Mouse (Mus musculus) liver, embryonic 12.5 days (tissue): ENCODE data around the gene BC067074. TPM values are rescaled to one million over a fixed set of nuclear protein-coding genes. Genes with fewer than 3 reads are reported as not detected.

ENCODE experiments used
- ATAC-seq: fragments of 200-750 bp; cut with Nextera tagmentation; 2 replicates; pipeline ENCODE4 v1.8.0; 2017; ENCODE audit warnings: moderate number of reproducible peaks, mild to moderate bottlenecking, moderate library complexity
- H3K27ac ChIP-seq: fragments of 300-500 bp; sonication (generic); 2 replicates; pipeline ENCODE4 v1.5.1; 2016; ENCODE audit warnings: mild to moderate bottlenecking
- H3K27me3 ChIP-seq: fragments of 300-500 bp; sonication (generic); replicated peaks from 2 replicates; pipeline ENCODE4 v1.6.1; 2016; ENCODE audit warnings: mild to moderate bottlenecking, moderate library complexity
- H3K36me3 ChIP-seq: fragments of 300-500 bp; sonication (generic); 2 replicates; pipeline ENCODE4 v1.6.1; 2016; ENCODE audit warnings: mild to moderate bottlenecking, moderate library complexity
- H3K4me1 ChIP-seq: fragments of 300-500 bp; sonication (generic); 2 replicates; pipeline ENCODE4 v1.6.1; 2016
- H3K4me2 ChIP-seq: fragments of 300-500 bp; sonication (generic); 2 replicates; pipeline ENCODE4 v1.6.1; 2016; ENCODE audit warnings: mild to moderate bottlenecking, moderate library complexity
- H3K4me3 ChIP-seq: fragments of 300-500 bp; sonication (generic); 2 replicates; pipeline ENCODE4 v1.5.1; 2016; ENCODE audit warnings: mild to moderate bottlenecking, moderate library complexity
- H3K9ac ChIP-seq: fragments of 300-500 bp; sonication (generic); 2 replicates; pipeline ENCODE4 v1.6.1; 2016; ENCODE audit warnings: mild to moderate bottlenecking, moderate library complexity
- H3K9me3 ChIP-seq: fragments of 300-500 bp; sonication (generic); replicated peaks from 2 replicates; pipeline ENCODE4 v1.6.1; 2016; ENCODE audit warnings: mild to moderate bottlenecking, moderate library complexity
- WGBS: fragments of 180-500 bp; shearing (Covaris S2); methylation state at CpG from one replicate; pipeline ENCODE4 v1.1.7; 2016; ENCODE audit not compliant: insufficient replicate concordance; 5-methylcytosine and 5-hydroxymethylcytosine counted together
- polyA plus RNA-seq: library from polyadenylated mRNA; unstranded; fragments of >200 nt; fragmentation: Nextera tagmentation; extraction: Ambion mirVana; gene quantifications from 2 replicates; pipeline ENCODE4 v1.2.1, GENCODE M21; 2016

BC067074 gene
- polyA plus RNA-seq, 1 experiment from 2014 or later, result 0.49 TPM

GRCm38 (mm10) chr13:113287141-113287540 is 5.8 kb upstream of the BC067074 start:
- Histone ChIP-seq H3K27me3 (peaks cover 6% of the 10 kb centered on the region), H3K27ac (no peak overlapping the region), H3K9ac (no peak overlapping the region), H3K4me3 (no peak overlapping the region), H3K4me1 (no peaks in the 10 kb centered on the region), H3K4me2 (no peak overlapping the region), H3K9me3 (no peaks in the 10 kb centered on the region), H3K36me3 (no peaks in the 10 kb centered on the region)
- WGBS, result 72% methylated on average over 7 of the region's 7 CpGs
- ATAC-seq, result no peak

- no peak overlapping the region for H3K9ac ChIP-seq
- peaks cover 20% of the 10 kb centered on the region for H3K27me3 ChIP-seq
- H3K4me3 ChIP-seq, result no peak overlapping the region
- H3K9me3 ChIP-seq, result no peaks in the 10 kb centered on the region
- 0 out of 2 replicates have a peak, but pooled peaks cover 7% of the 10 kb centered on the region for H3K4me1 ChIP-seq
- ATAC-seq, result no peak
- no peak overlapping the region for H3K4me2 ChIP-seq
- no peaks in the 10 kb centered on the region for H3K36me3 ChIP-seq
- H3K27ac ChIP-seq, result no peak overlapping the region
- 61% methylated on average over 7 of the region's 7 CpGs for WGBS
Observed at GRCm38 (mm10) chr13:113288210-113289197, 4.5 kb upstream of the BC067074 start.

GRCm38 (mm10) chr13:113289760-113290159 is 3.2 kb upstream of the BC067074 start:
- no peak overlapping the region for H3K4me3 ChIP-seq
- H3K36me3 ChIP-seq, result no peaks in the 10 kb centered on the region
- WGBS, result 63% methylated on average over 4 of the region's 4 CpGs
- no peak overlapping the region for H3K27ac ChIP-seq
- H3K9ac ChIP-seq, result no peak overlapping the region
- ATAC-seq, result no peak
- no peak overlapping the region for H3K4me2 ChIP-seq
- H3K4me1 ChIP-seq, result 0 out of 2 replicates have a peak, but pooled peaks cover 7% of the 10 kb centered on the region
- peaks cover 32% of the 10 kb centered on the region for H3K27me3 ChIP-seq
- H3K9me3 ChIP-seq, result no peaks in the 10 kb centered on the region

GRCm38 (mm10) chr13:113292001-113292400 is 958 bp upstream of the BC067074 start:
- H3K4me3 ChIP-seq, result no peak overlapping the region
- 75% methylated on average over 8 of the region's 8 CpGs for WGBS

GRCm38 (mm10) chr13:113293707-113294432 is 911 bp downstream of the BC067074 start:
- H3K36me3 ChIP-seq, result no peaks in the 10 kb centered on the region
- peaks cover 41% of the 10 kb centered on the region for H3K27me3 ChIP-seq
- peak overlapping the region; percentile 72 for H3K4me2 ChIP-seq
- H3K9ac ChIP-seq, result no peak overlapping the region
- H3K9me3 ChIP-seq, result no peaks in the 10 kb centered on the region
- 0 out of 2 replicates have a peak, but pooled peaks cover 7% of the 10 kb centered on the region for H3K4me1 ChIP-seq
- ATAC-seq, result no peak
- no peak overlapping the region for H3K27ac ChIP-seq
- 54% methylated on average over 11 of the region's 11 CpGs for WGBS
- H3K4me3 ChIP-seq, result peak overlapping the region; percentile 58

More at GRCm38 (mm10) chr13:113292001-113292400, 958 bp upstream of the BC067074 start:
- no peaks in the 10 kb centered on the region for H3K9me3 ChIP-seq
- H3K9ac ChIP-seq, result no peak overlapping the region
- H3K4me1 ChIP-seq, result 0 out of 2 replicates have a peak, but pooled peaks cover 7% of the 10 kb centered on the region
- peaks cover 41% of the 10 kb centered on the region for H3K27me3 ChIP-seq
- ATAC-seq, result no peak
- H3K4me2 ChIP-seq, result no peak overlapping the region
- H3K27ac ChIP-seq, result no peak overlapping the region
- H3K36me3 ChIP-seq, result no peaks in the 10 kb centered on the region

- WGBS, result 81% methylated on average over 10 of the region's 10 CpGs
- Histone ChIP-seq H3K36me3 (no peaks in the 10 kb centered on the region), H3K4me2 (no peak overlapping the region), H3K27me3 (peaks cover 41% of the 10 kb centered on the region), H3K4me3 (no peak overlapping the region), H3K4me1 (0 out of 2 replicates have a peak, but pooled peaks cover 7% of the 10 kb centered on the region), H3K27ac (no peak overlapping the region), H3K9ac (no peak overlapping the region), H3K9me3 (no peaks in the 10 kb centered on the region)
- no peak for ATAC-seq
Observed at GRCm38 (mm10) chr13:113295817-113296485, 3.0 kb downstream of the BC067074 start.

- Histone ChIP-seq H3K4me3 (no peak overlapping the region), H3K9me3 (no peaks in the 10 kb centered on the region), H3K4me2 (no peak overlapping the region), H3K27ac (no peak overlapping the region), H3K27me3 (no peaks in the 10 kb centered on the region), H3K36me3 (no peaks in the 10 kb centered on the region), H3K4me1 (no peaks in the 10 kb centered on the region), H3K9ac (no peak overlapping the region)
- ATAC-seq, result no peak
- WGBS, result 67% methylated on average over 4 of the region's 4 CpGs
Observed at GRCm38 (mm10) chr13:113306581-113306980, 13.6 kb downstream of the BC067074 start.

GRCm38 (mm10) chr13:113319588-113319987 is 26.6 kb downstream of the BC067074 start:
- no peak overlapping the region for H3K27ac ChIP-seq
- WGBS, result 74% methylated on average over 5 of the region's 5 CpGs
- H3K4me2 ChIP-seq, result no peak overlapping the region
- H3K27me3 ChIP-seq, result no peaks in the 10 kb centered on the region
- H3K36me3 ChIP-seq, result no peaks in the 10 kb centered on the region
- ATAC-seq, result no peak
- H3K4me3 ChIP-seq, result no peak overlapping the region
- no peak overlapping the region for H3K9ac ChIP-seq
- no peaks in the 10 kb centered on the region for H3K9me3 ChIP-seq
- H3K4me1 ChIP-seq, result no peaks in the 10 kb centered on the region

GRCm38 (mm10) chr13:113321972-113322371 is 29.0 kb downstream of the BC067074 start:
- H3K27ac ChIP-seq, result no peak overlapping the region
- no peaks in the 10 kb centered on the region for H3K9me3 ChIP-seq
- WGBS, result 17% methylated on average over 6 of the region's 6 CpGs
- ATAC-seq, result no peak
- H3K9ac ChIP-seq, result no peak overlapping the region
- H3K4me2 ChIP-seq, result no peak overlapping the region
- no peaks in the 10 kb centered on the region for H3K36me3 ChIP-seq
- no peak overlapping the region for H3K4me3 ChIP-seq
- H3K27me3 ChIP-seq, result no peaks in the 10 kb centered on the region
- H3K4me1 ChIP-seq, result no peaks in the 10 kb centered on the region

GRCm38 (mm10) chr13:113324241-113324640 is 31.3 kb downstream of the BC067074 start:
- Histone ChIP-seq H3K4me3 (no peak overlapping the region), H3K9me3 (no peaks in the 10 kb centered on the region), H3K4me1 (no peaks in the 10 kb centered on the region), H3K36me3 (no peaks in the 10 kb centered on the region), H3K9ac (no peak overlapping the region), H3K27ac (no peak overlapping the region), H3K4me2 (no peak overlapping the region), H3K27me3 (no peaks in the 10 kb centered on the region)
- 68% methylated on average over 3 of the region's 3 CpGs for WGBS
- no peak for ATAC-seq

GRCm38 (mm10) chr13:113325678-113326077 is 32.7 kb downstream of the BC067074 start:
- Histone ChIP-seq H3K4me2 (no peak overlapping the region), H3K4me1 (no peaks in the 10 kb centered on the region), H3K27me3 (no peaks in the 10 kb centered on the region), H3K4me3 (no peak overlapping the region), H3K9me3 (no peaks in the 10 kb centered on the region), H3K27ac (no peak overlapping the region), H3K9ac (no peak overlapping the region), H3K36me3 (no peaks in the 10 kb centered on the region)
- ATAC-seq, result no peak
- 61% methylated on average over 3 of the region's 3 CpGs for WGBS
